Mouse (Mus musculus): ENCODE data around the gene Ly6c1.
"Not testable (repeated sequence)": the region's sequence is repeated elsewhere in the genome, so short reads cannot be mapped to it uniquely, and the experiment has no call there.

The Ly6c1 gene

GRCm38 (mm10) chr15:75048642-75049261, at the start of gene Ly6c1:
Gene Ly6c1 (minus strand): TSS chr15:75048830.
- DNase-seq (ENCODE audit: low read depth, low spot score): not testable (repeated sequence)

GRCm38 (mm10) chr15:75088041-75088440, 39.4 kb upstream of the Ly6c1 start:
- DNase-seq (ENCODE audit: low read depth, low spot score): not testable (repeated sequence)

GRCm38 (mm10) chr15:75069965-75070364, 21.3 kb upstream of the Ly6c1 start:
- no peak for DNase-seq (ENCODE audit: low read depth, low spot score)

GRCm38 (mm10) chr15:75062030-75062574, 13.5 kb upstream of the Ly6c1 start:
- peak; percentile 74 for DNase-seq (ENCODE audit: low read depth, low spot score)

GRCm38 (mm10) chr15:75060505-75060904, 11.9 kb upstream of the Ly6c1 start:
- peak; percentile 79 for DNase-seq (ENCODE audit: low read depth, low spot score)

- DNase-seq (ENCODE audit: low read depth, low spot score): no peak
Measured at GRCm38 (mm10) chr15:75055985-75056384, 7.4 kb upstream of the Ly6c1 start.

- DNase-seq (ENCODE audit: low read depth, low spot score): not testable (repeated sequence)
Measured at GRCm38 (mm10) chr15:75055425-75055824, 6.8 kb upstream of the Ly6c1 start.

- not testable (repeated sequence) for DNase-seq (ENCODE audit: low read depth, low spot score)
Measured at GRCm38 (mm10) chr15:75052414-75052813, 3.8 kb upstream of the Ly6c1 start.

GRCm38 (mm10) chr15:75051141-75051540, 2.5 kb upstream of the Ly6c1 start:
- DNase-seq (ENCODE audit: low read depth, low spot score): not testable (repeated sequence)

GRCm38 (mm10) chr15:75050593-75050992, 2.0 kb upstream of the Ly6c1 start:
- not testable (repeated sequence) for DNase-seq (ENCODE audit: low read depth, low spot score)

GRCm38 (mm10) chr15:75049811-75050210, 1.2 kb upstream of the Ly6c1 start:
- not testable (repeated sequence) for DNase-seq (ENCODE audit: low read depth, low spot score)

- not testable (repeated sequence) for DNase-seq (ENCODE audit: low read depth, low spot score)
Measured at GRCm38 (mm10) chr15:75047970-75048320, 685 bp downstream of the Ly6c1 start.

GRCm38 (mm10) chr15:75047313-75047969, 1.2 kb downstream of the Ly6c1 start:
- DNase-seq (ENCODE audit: low read depth, low spot score): not testable (repeated sequence)

GRCm38 (mm10) chr15:75045501-75045900, 3.1 kb downstream of the Ly6c1 start:
- DNase-seq (ENCODE audit: low read depth, low spot score): not testable (repeated sequence)

- not testable (repeated sequence) for DNase-seq (ENCODE audit: low read depth, low spot score)
Measured at GRCm38 (mm10) chr15:75021020-75021759, 27.4 kb downstream of the Ly6c1 start.

- DNase-seq (ENCODE audit: low read depth, low spot score): peak; percentile 69
Measured at GRCm38 (mm10) chr15:75019446-75019845, 29.2 kb downstream of the Ly6c1 start.
